Mouse (Mus musculus) kidney, adult 9 months (tissue): ENCODE data around the gene B130006D01Rik.

Source experiments
- DNase-seq: peaks from one replicate; pipeline ENCODE4 v3.0.0; 2022

Gene B130006D01Rik

GRCm38 (mm10) chr11:95723287-95723686 is at the start of gene B130006D01Rik:
Gene B130006D01Rik (plus strand): TSS chr11:95723587.
- no peak for DNase-seq

GRCm38 (mm10) chr11:95675498-95675897 is 47.9 kb upstream of the B130006D01Rik start:
- DNase-seq = no peak

GRCm38 (mm10) chr11:95676307-95676706 is 47.1 kb upstream of the B130006D01Rik start:
- peak; percentile 33 for DNase-seq

GRCm38 (mm10) chr11:95677925-95678701 is 45.3 kb upstream of the B130006D01Rik start:
- no peak for DNase-seq

- DNase-seq = no peak
Measured at GRCm38 (mm10) chr11:95681995-95682601, 41.3 kb upstream of the B130006D01Rik start.

- DNase-seq = no peak
Measured at GRCm38 (mm10) chr11:95682946-95683345, 40.4 kb upstream of the B130006D01Rik start.

- DNase-seq = peak; percentile 85
Measured at GRCm38 (mm10) chr11:95686031-95686430, 37.4 kb upstream of the B130006D01Rik start.

- DNase-seq = no peak
Measured at GRCm38 (mm10) chr11:95687084-95687656, 36.2 kb upstream of the B130006D01Rik start.

GRCm38 (mm10) chr11:95688515-95688914 is 34.9 kb upstream of the B130006D01Rik start:
- DNase-seq = peak; percentile 64

- DNase-seq = no peak
Measured at GRCm38 (mm10) chr11:95688981-95689380, 34.4 kb upstream of the B130006D01Rik start.

GRCm38 (mm10) chr11:95689544-95689943 is 33.8 kb upstream of the B130006D01Rik start:
- no peak for DNase-seq

GRCm38 (mm10) chr11:95698541-95698940 is 24.8 kb upstream of the B130006D01Rik start:
- DNase-seq = no peak

GRCm38 (mm10) chr11:95700778-95701739 is 22.3 kb upstream of the B130006D01Rik start:
- no peak for DNase-seq

- no peak for DNase-seq
Measured at GRCm38 (mm10) chr11:95704032-95704969, 19.1 kb upstream of the B130006D01Rik start.

- no peak for DNase-seq
Measured at GRCm38 (mm10) chr11:95704970-95705330, 18.4 kb upstream of the B130006D01Rik start.

GRCm38 (mm10) chr11:95709534-95710040 is 13.8 kb upstream of the B130006D01Rik start:
- DNase-seq = no peak

- DNase-seq = no peak
Measured at GRCm38 (mm10) chr11:95710478-95710877, 12.9 kb upstream of the B130006D01Rik start.

- no peak for DNase-seq
Measured at GRCm38 (mm10) chr11:95712085-95712562, 11.3 kb upstream of the B130006D01Rik start.

GRCm38 (mm10) chr11:95712563-95713224 is 10.7 kb upstream of the B130006D01Rik start, which contains the start of gene Zfp652:
Gene Zfp652 (plus strand): TSS chr11:95712673.
- DNase-seq = peak; percentile 89

- peak; percentile 27 for DNase-seq
Measured at GRCm38 (mm10) chr11:95713225-95713810, 10.1 kb upstream of the B130006D01Rik start.
